ENCODE assay signal across 9 mouse cellular contexts in genomic region chr7:114562531-114563241, GRCm38 (mm10). TPM values are rescaled to one million over a fixed set of nuclear protein-coding genes. Genes with fewer than 3 reads are reported as not detected.
A peak's percentile ranks its signal among the peaks of the same experiment; 100 is the strongest.
DNase-seq lines count a peak whose midpoint lies in the region; ATAC-seq and TF ChIP-seq lines count a peak whose summit lies in the region.
"Had no signal": no experiment of that assay in that cellular context is flagged by ENCODE, and none has a peak within 500 bp of the region (broad histone marks: within the 10 kb centered on the region; RNA-seq: fewer than 3 reads in every experiment).

Gene Cyp2r1 (minus strand): TSS chr7:114562972.

- peaks cover 30% of the 10 kb centered on the region for H3K27me3 ChIP-seq in E14TG2a.4 (ENCODE audit: insufficient read depth, low read length)
- H3K27me3 ChIP-seq in cerebellum, adult 2 months (ENCODE audit: control insufficient read depth, insufficient read depth, low read length), result no peaks in the 10 kb centered on the region
- no peaks in the 10 kb centered on the region for H3K27me3 ChIP-seq in forebrain, embryonic 16.5 days (replicated peaks; ENCODE audit: control insufficient read depth, insufficient read depth, low read length)
- no peaks in the 10 kb centered on the region for H3K27me3 ChIP-seq in liver, embryonic 14.5 days (ENCODE audit: control insufficient read depth, insufficient read depth, low read length)
- H3K27me3 ChIP-seq in neural tube, embryonic 11.5 days (ENCODE audit: control insufficient read depth, insufficient read depth, low read length), result no peaks in the 10 kb centered on the region
- H3K27me3 ChIP-seq in stomach, embryonic 15.5 days (replicated peaks), result no peaks in the 10 kb centered on the region

- H3K27ac ChIP-seq in cerebellum, adult 2 months (ENCODE audit: insufficient read depth, low read length), result no peak within 1 kb of the TSS
- peak within 1 kb of the TSS; percentile 60 for H3K27ac ChIP-seq in forebrain, embryonic 16.5 days (ENCODE audit: low read length)
- H3K27ac ChIP-seq in liver, embryonic 14.5 days, result no peak within 1 kb of the TSS
- peak within 1 kb of the TSS; percentile 77 for H3K27ac ChIP-seq in neural tube, embryonic 11.5 days (ENCODE audit: low read depth, low read length)
- H3K27ac ChIP-seq in stomach, embryonic 15.5 days, result peak within 1 kb of the TSS; percentile 91

- DNase-seq in cerebellum, adult 2 months, result peak; percentile 71 to 78
- peak; percentile 91 for DNase-seq in heart, postnatal 14 days
- DNase-seq in kidney, postnatal 4 days, result peak; percentile 86 to 92
- peak; percentile 48 to 60 (median 49) for DNase-seq in liver, embryonic 14.5 days (ENCODE audit: low read depth in 3 of 3, low spot score in 3 of 3)
- peak; percentile 89 for DNase-seq in neural tube, embryonic 11.5 days (ENCODE audit: low spot score)

- peak within 1 kb of the TSS; percentile 72 for H3K9ac ChIP-seq in forebrain, embryonic 16.5 days (replicated peaks; ENCODE audit: low read depth, low read length)
- no peak within 1 kb of the TSS for H3K9ac ChIP-seq in liver, embryonic 14.5 days (replicated peaks)
- peak within 1 kb of the TSS; percentile 63 for H3K9ac ChIP-seq in neural tube, embryonic 11.5 days (ENCODE audit: low read length)
- peak within 1 kb of the TSS; percentile 34; the same call in 1 of the 2 replicates for H3K9ac ChIP-seq in stomach, embryonic 15.5 days

- 2% methylated on average over 56 of the region's 56 CpGs for WGBS in cerebellum, adult 2 months
- WGBS in forebrain, embryonic 16.5 days, result 1% methylated on average over 56 of the region's 56 CpGs
- 5% methylated on average over 56 of the region's 56 CpGs for WGBS in liver, embryonic 14.5 days (ENCODE audit: insufficient replicate concordance)
- 6% methylated on average over 56 of the region's 56 CpGs for WGBS in neural tube, embryonic 11.5 days
- WGBS in stomach, embryonic 15.5 days, result 3% methylated on average over 56 of the region's 56 CpGs

- peaks cover 30% of the 10 kb centered on the region for H3K9me3 ChIP-seq in E14TG2a.4 (ENCODE audit: low read length)
- H3K9me3 ChIP-seq in forebrain, embryonic 16.5 days (ENCODE audit: control insufficient read depth, low read length), result no peaks in the 10 kb centered on the region
- no peaks in the 10 kb centered on the region for H3K9me3 ChIP-seq in liver, embryonic 14.5 days (ENCODE audit: control insufficient read depth, low read length)
- no peaks in the 10 kb centered on the region for H3K9me3 ChIP-seq in neural tube, embryonic 11.5 days (ENCODE audit: control insufficient read depth, low read length)
- H3K9me3 ChIP-seq in stomach, embryonic 15.5 days, result no peaks in the 10 kb centered on the region

- peak within 1 kb of the TSS; percentile 86 for H3K4me2 ChIP-seq in forebrain, embryonic 16.5 days (ENCODE audit: low read length)
- H3K4me2 ChIP-seq in liver, embryonic 14.5 days (ENCODE audit: low read depth), result peak within 1 kb of the TSS; percentile 51
- H3K4me2 ChIP-seq in neural tube, embryonic 11.5 days (ENCODE audit: low read depth), result peak within 1 kb of the TSS; percentile 68
- peak within 1 kb of the TSS; percentile 88 for H3K4me2 ChIP-seq in stomach, embryonic 15.5 days

- intact Hi-C loops in heart, postnatal 14 days (cut with DNase I), result loop anchor here (10.0 kb wide), 1 partner anchor 278 kb away; no protein-coding TSS in a partner anchor

- no peak for TF ChIP-seq EP300 in liver, embryonic 14.5 days (IDR thresholded peaks at IDR 0.05; ENCODE audit: low read depth)

- H3K36me3 ChIP-seq in E14TG2a.4 (ENCODE audit: insufficient read depth, low read length), result no peaks in the 10 kb centered on the region
- no peaks in the 10 kb centered on the region for H3K36me3 ChIP-seq in forebrain, embryonic 16.5 days (ENCODE audit: control insufficient read depth, insufficient read depth)
- H3K36me3 ChIP-seq in liver, embryonic 14.5 days (replicated peaks; ENCODE audit: control insufficient read depth, insufficient read depth, low read depth), result no peaks in the 10 kb centered on the region
- H3K36me3 ChIP-seq in neural tube, embryonic 11.5 days (ENCODE audit: control insufficient read depth, insufficient read depth, low read length), result no peaks in the 10 kb centered on the region
- no peaks in the 10 kb centered on the region for H3K36me3 ChIP-seq in stomach, embryonic 15.5 days

- ATAC-seq in forebrain, embryonic 16.5 days, result peak; percentile 100
- ATAC-seq in liver, embryonic 14.5 days (ENCODE audit: insufficient read depth), result peak; percentile 97
- ATAC-seq in neural tube, embryonic 11.5 days (ENCODE audit: insufficient read depth, low FRiP score, low TSS enrichment), result peak; percentile 100
- peak; percentile 100 for ATAC-seq in stomach, embryonic 15.5 days (ENCODE audit: insufficient read depth, low FRiP score, low read depth)

- no peak for TF ChIP-seq POLR2A in cerebellum, adult 2 months (IDR thresholded peaks at IDR 0.05; ENCODE audit: borderline replicate concordance, insufficient read depth, low read length)

- TF ChIP-seq CTCF in E14TG2a.4 (conservative IDR thresholded peaks at IDR 0.05; ENCODE audit: low read length), result no peak
- no peak for TF ChIP-seq CTCF in cerebellum, adult 2 months (IDR thresholded peaks at IDR 0.05; ENCODE audit: borderline replicate concordance, insufficient read depth, low read depth, low read length)
- TF ChIP-seq CTCF in liver, embryonic 14.5 days (IDR thresholded peaks at IDR 0.05; ENCODE audit: low read depth), result peak; percentile 38; the same call in 1 of the 2 replicates

- H3K4me1 ChIP-seq in E14TG2a.4 (replicated peaks; ENCODE audit: low read depth, low read length), result no peaks in the 10 kb centered on the region
- H3K4me1 ChIP-seq in cerebellum, adult 2 months (ENCODE audit: control insufficient read depth, insufficient read depth, low read length), result no peaks in the 10 kb centered on the region; the same call in 1 of the 2 replicates
- no peaks in the 10 kb centered on the region for H3K4me1 ChIP-seq in forebrain, embryonic 16.5 days (replicated peaks; ENCODE audit: control insufficient read depth, insufficient read depth, low read length)
- H3K4me1 ChIP-seq in liver, embryonic 14.5 days (replicated peaks; ENCODE audit: control insufficient read depth in 2 of 2, insufficient read depth in 2 of 2, low read length in 1 of 2), result peaks cover 0 to 5% of the 10 kb centered on the region in 2 experiments; a peak in 1 of 4 replicates
- no peaks in the 10 kb centered on the region for H3K4me1 ChIP-seq in neural tube, embryonic 11.5 days (ENCODE audit: control insufficient read depth, insufficient read depth, low read length)
- H3K4me1 ChIP-seq in stomach, embryonic 15.5 days, result no peaks in the 10 kb centered on the region

- peak within 1 kb of the TSS; percentile 76 for H3K4me3 ChIP-seq in E14TG2a.4 (replicated peaks; ENCODE audit: low read length)
- peak within 1 kb of the TSS; percentile 73 for H3K4me3 ChIP-seq in cerebellum, adult 2 months (replicated peaks; ENCODE audit: insufficient read depth, low read depth, low read length)
- H3K4me3 ChIP-seq in forebrain, embryonic 16.5 days (replicated peaks; ENCODE audit: low read length), result peak within 1 kb of the TSS; percentile 69
- H3K4me3 ChIP-seq in liver, embryonic 14.5 days (ENCODE audit: insufficient read depth in 1 of 2, low read depth in 2 of 2, low read length in 2 of 2), result peak within 1 kb of the TSS; percentile 26 to 41
- H3K4me3 ChIP-seq in neural tube, embryonic 11.5 days (ENCODE audit: low read depth, low read length), result peak within 1 kb of the TSS; percentile 49
- peak within 1 kb of the TSS; percentile 59 for H3K4me3 ChIP-seq in stomach, embryonic 15.5 days (replicated peaks)

RNA-seq across cellular contexts. Expression of gene Cyp2r1, which starts in this region (rescaled TPM):
- polyA plus RNA-seq in cerebellum, adult 2 months (2012; rRNA removed), result 0.06 and 0.13 TPM in 2 replicates
- 0.76 and 1.3 TPM in 2 replicates for polyA plus RNA-seq in forebrain, embryonic 16.5 days (2015; fragmentation: Nextera tagmentation; extraction: Ambion mirVana)
- total RNA-seq in heart, postnatal 14 days (2021), result under 1 TPM; 0.43 to 0.78 TPM
- 0.20 and 0.35 TPM in 2 replicates for polyA plus RNA-seq in liver, embryonic 14.5 days (2012; rRNA removed)
- 0.99 and 1.3 TPM in 2 replicates for polyA plus RNA-seq in liver, embryonic 14.5 days (2014; fragmentation: Nextera tagmentation; extraction: Ambion mirVana)
- 1.2 and 2.0 TPM in 2 replicates for polyA plus RNA-seq in neural tube, embryonic 11.5 days (2014; fragmentation: Nextera tagmentation; extraction: Ambion mirVana)
- 2.4 TPM in 2 replicates for polyA plus RNA-seq in stomach, embryonic 15.5 days (2015; fragmentation: Nextera tagmentation; extraction: Ambion mirVana)
- total RNA-seq: MEL had no signal

Comparison
In these comparisons a context has a peak if more than half of its experiments do, and no peak if none do; other contexts are left out.
1. Peak in DNase-seq and H3K4me3 ChIP-seq in cerebellum, adult 2 months; RNA of the gene not detected or under 1 TPM.
2. Peak in DNase-seq in heart, postnatal 14 days; RNA of the gene not detected or under 1 TPM.
3. H3K27ac ChIP-seq: peak in forebrain, embryonic 16.5 days (single experiment), neural tube, embryonic 11.5 days (single experiment) and stomach, embryonic 15.5 days (single experiment); none in cerebellum, adult 2 months (single experiment) and liver, embryonic 14.5 days (single experiment).
4. Peak in every context shown above with its lines, with median percentiles within 50 percentile points of each other: H3K4me3 ChIP-seq, DNase-seq, ATAC-seq and H3K4me2 ChIP-seq.